Mouse (Mus musculus): ENCODE measurements at regions not wholly inside any gene's neighbourhood (a gene's known extent, or its start where the extent isn't known, plus 50 kb on each side); places are given as distances from the start of the nearest gene placed in this dataset.

DNA sequence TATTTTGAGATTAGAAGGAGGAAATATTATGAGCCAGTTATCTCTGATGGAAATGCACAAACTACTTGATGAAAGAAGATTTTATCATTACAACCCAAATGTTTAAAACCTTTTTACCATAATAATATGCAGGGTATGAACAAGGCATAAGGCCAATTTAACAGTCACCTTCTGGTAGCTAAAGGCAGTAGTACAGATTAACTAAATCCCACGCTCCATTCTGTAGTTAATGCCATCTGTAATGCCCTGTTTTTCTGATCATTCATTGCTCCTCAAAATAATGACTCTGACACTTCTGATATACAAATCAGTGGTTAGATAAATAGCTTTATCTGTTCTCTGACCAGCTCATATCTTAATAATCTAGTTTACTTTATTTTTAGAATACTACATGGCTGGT is 987.8 kb downstream of the Pcdh7 start:
- Histone ChIP-seq H3K27ac (ENCODE audit: low read depth) (no peak overlapping the region), H3K27me3 (replicated peaks; ENCODE audit: control insufficient read depth, insufficient read depth, low read length) (no peaks in the 10 kb centered on the region), H3K9ac (ENCODE audit: low read length) (no peak overlapping the region), H3K36me3 (ENCODE audit: control insufficient read depth, insufficient read depth, low read length) (no peaks in the 10 kb centered on the region), H3K4me2 (ENCODE audit: low read length) (no peak overlapping the region), H3K9me3 (ENCODE audit: control insufficient read depth, low read length) (no peaks in the 10 kb centered on the region), H3K4me3 (ENCODE audit: low read depth, low read length) (no peak overlapping the region), H3K4me1 (replicated peaks; ENCODE audit: control insufficient read depth, insufficient read depth, low read length) (no peaks in the 10 kb centered on the region)
- ATAC-seq (replicated peaks; ENCODE audit: low FRiP score, low TSS enrichment, low read depth) = no peak
- no peak for DNase-seq (ENCODE audit: low spot score)
- WGBS = 87% methylated on average over 1 of the region's 1 CpGs

DNA sequence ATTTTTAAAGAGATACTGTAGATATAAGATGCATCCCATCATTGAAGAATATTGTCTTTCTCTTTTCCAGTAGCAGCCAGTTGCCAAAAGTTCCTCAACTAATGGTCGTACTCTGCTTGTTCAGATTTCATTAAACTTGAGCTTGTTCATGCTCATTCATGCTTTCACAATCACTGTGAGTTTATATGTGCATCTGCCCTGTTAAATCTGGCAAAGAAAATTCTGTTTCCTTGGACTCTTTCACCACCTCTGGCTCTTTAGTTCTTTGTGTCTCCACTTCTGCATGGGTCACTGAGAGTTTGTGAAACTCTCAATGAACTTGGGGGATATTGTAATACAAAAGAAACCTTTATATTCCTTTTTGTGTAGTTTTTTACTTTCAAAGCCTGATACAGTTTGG is 994.6 kb downstream of the Pcdh7 start:
- Histone ChIP-seq H3K4me1 (replicated peaks; ENCODE audit: control insufficient read depth, insufficient read depth, low read length) (no peaks in the 10 kb centered on the region), H3K4me2 (ENCODE audit: low read length) (no peak overlapping the region), H3K4me3 (ENCODE audit: low read depth, low read length) (no peak overlapping the region), H3K9me3 (ENCODE audit: control insufficient read depth, low read length) (no peaks in the 10 kb centered on the region), H3K27ac (ENCODE audit: low read depth) (no peak overlapping the region), H3K36me3 (ENCODE audit: control insufficient read depth, insufficient read depth, low read length) (no peaks in the 10 kb centered on the region), H3K27me3 (replicated peaks; ENCODE audit: control insufficient read depth, insufficient read depth, low read length) (no peaks in the 10 kb centered on the region), H3K9ac (ENCODE audit: low read length) (no peak overlapping the region)
- DNase-seq (ENCODE audit: low spot score) = no peak
- ATAC-seq (replicated peaks; ENCODE audit: low FRiP score, low TSS enrichment, low read depth) = no peak
- 72% methylated on average over 1 of the region's 1 CpGs for WGBS

DNA sequence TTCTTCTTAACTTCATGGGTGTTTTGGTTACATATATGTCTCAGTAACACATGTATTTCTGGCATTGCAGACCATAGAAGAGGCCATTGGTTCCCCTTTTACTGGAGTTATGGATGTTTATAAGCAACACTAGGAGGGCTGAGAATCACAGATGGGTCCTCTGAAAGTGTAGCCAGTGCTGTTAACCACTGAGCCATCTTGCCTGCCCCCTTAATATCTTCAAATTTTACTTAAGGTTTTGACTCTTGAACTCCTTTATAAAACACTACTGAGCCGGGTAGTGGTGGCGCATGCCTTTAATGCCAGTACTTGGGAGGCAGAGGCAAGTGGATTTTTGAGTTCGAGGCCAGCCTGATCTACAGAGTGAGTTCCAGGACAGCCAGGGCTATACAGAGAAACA is 1015.6 kb downstream of the Pcdh7 start:
- Histone ChIP-seq H3K4me1 (replicated peaks; ENCODE audit: control insufficient read depth, insufficient read depth, low read length) (no peaks in the 10 kb centered on the region), H3K9me3 (ENCODE audit: control insufficient read depth, low read length) (no peaks in the 10 kb centered on the region), H3K9ac (ENCODE audit: low read length) (no peak overlapping the region), H3K4me2 (ENCODE audit: low read length) (no peak overlapping the region), H3K27me3 (replicated peaks; ENCODE audit: control insufficient read depth, insufficient read depth, low read length) (no peaks in the 10 kb centered on the region), H3K36me3 (ENCODE audit: control insufficient read depth, insufficient read depth, low read length) (no peaks in the 10 kb centered on the region), H3K4me3 (ENCODE audit: low read depth, low read length) (no peak overlapping the region), H3K27ac (ENCODE audit: low read depth) (no peak overlapping the region)
- ATAC-seq (replicated peaks; ENCODE audit: low FRiP score, low TSS enrichment, low read depth) = no peak
- 88% methylated on average over 3 of the region's 3 CpGs for WGBS
- DNase-seq (ENCODE audit: low spot score) = peak; percentile 52

DNA sequence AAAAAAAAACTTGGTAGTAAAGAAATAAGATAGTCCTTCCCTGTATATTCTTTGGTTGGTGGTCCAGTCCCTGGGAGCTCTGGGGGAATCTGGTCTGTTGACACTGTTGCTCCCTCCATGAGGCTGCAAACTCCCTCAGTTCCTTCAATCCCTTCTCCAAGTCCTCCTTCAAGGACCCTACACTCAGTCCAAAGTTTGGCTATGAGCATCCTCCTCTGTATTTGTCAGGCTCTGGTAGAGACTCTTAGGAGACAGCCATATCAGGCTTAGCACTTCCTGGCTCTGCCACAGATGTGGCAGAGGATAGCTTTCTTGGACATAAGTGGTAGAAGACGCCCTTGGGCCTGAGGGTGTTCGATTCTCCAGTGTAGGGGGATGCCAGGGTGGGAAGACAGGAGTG is 1016.2 kb downstream of the Pcdh7 start:
- DNase-seq (ENCODE audit: low spot score) = peak; percentile 51
- H3K36me3 ChIP-seq (ENCODE audit: control insufficient read depth, insufficient read depth, low read length) = no peaks in the 10 kb centered on the region
- no peak overlapping the region for H3K9ac ChIP-seq (ENCODE audit: low read length)
- no peaks in the 10 kb centered on the region for H3K9me3 ChIP-seq (ENCODE audit: control insufficient read depth, low read length)
- no peaks in the 10 kb centered on the region for H3K27me3 ChIP-seq (replicated peaks; ENCODE audit: control insufficient read depth, insufficient read depth, low read length)
- H3K4me3 ChIP-seq (ENCODE audit: low read depth, low read length) = no peak overlapping the region
- 98% methylated on average over 2 of the region's 2 CpGs for WGBS
- H3K27ac ChIP-seq (ENCODE audit: low read depth) = no peak overlapping the region
- H3K4me2 ChIP-seq (ENCODE audit: low read length) = no peak overlapping the region
- H3K4me1 ChIP-seq (replicated peaks; ENCODE audit: control insufficient read depth, insufficient read depth, low read length) = no peaks in the 10 kb centered on the region
- ATAC-seq (replicated peaks; ENCODE audit: low FRiP score, low TSS enrichment, low read depth) = no peak

DNA sequence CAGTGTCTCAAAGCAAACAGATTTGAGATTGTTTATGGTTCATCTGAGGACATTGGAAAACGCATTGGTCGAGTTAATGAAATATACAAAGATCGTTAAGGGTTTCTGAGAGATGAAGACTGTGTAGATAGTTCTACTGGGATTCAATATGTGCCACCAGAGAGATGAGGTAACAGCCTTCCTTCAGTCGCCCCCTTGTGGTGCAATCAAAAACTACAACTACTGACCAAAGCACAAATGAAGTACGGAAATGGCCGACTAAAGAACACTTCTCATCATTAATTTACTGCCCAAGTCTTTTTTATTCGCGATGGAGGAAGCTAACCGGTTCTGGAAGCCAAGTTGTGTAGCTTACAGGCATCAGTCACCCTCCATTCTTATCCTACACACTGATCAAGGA is 1018.8 kb downstream of the Pcdh7 start:
- Histone ChIP-seq H3K36me3 (ENCODE audit: control insufficient read depth, insufficient read depth, low read length) (no peaks in the 10 kb centered on the region), H3K4me3 (ENCODE audit: low read depth, low read length) (no peak overlapping the region), H3K9ac (ENCODE audit: low read length) (no peak overlapping the region), H3K4me1 (replicated peaks; ENCODE audit: control insufficient read depth, insufficient read depth, low read length) (no peaks in the 10 kb centered on the region), H3K4me2 (ENCODE audit: low read length) (no peak overlapping the region), H3K27ac (ENCODE audit: low read depth) (no peak overlapping the region), H3K9me3 (ENCODE audit: control insufficient read depth, low read length) (no peaks in the 10 kb centered on the region), H3K27me3 (replicated peaks; ENCODE audit: control insufficient read depth, insufficient read depth, low read length) (no peaks in the 10 kb centered on the region)
- 51% methylated on average over 9 of the region's 9 CpGs for WGBS
- peak; percentile 69 for DNase-seq (ENCODE audit: low spot score)
- ATAC-seq (replicated peaks; ENCODE audit: low FRiP score, low TSS enrichment, low read depth) = no peak

DNA sequence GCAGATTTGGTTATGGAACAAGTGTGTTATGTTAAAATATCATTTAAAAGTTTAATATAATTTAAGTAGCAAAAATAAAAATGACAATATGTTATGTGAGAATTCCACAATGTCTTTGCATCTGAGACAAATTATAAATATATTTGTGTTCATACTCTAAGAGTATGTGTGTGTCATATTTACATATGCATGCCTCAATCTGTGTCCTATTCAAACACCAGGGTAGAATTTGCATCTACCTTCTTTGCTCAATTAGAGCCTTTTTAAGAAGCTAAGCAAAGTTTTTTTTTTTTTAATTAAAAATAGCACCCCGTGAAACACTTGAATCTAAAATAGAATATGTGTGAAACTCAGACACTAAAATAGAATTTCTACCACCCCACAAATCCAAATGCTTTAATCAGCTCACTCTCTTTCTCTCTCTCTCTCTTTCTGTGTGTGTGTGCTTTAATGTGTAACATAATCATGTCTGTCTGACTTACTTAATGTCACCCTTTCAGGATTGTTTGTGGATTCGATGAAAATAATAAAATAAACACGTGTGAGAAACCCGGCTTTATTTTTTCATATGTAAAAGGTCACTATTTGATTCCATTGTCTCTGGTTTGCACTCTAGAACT is 1019.6 kb downstream of the Pcdh7 start:
- Histone ChIP-seq H3K4me1 (replicated peaks; ENCODE audit: control insufficient read depth, insufficient read depth, low read length) (no peaks in the 10 kb centered on the region), H3K9me3 (ENCODE audit: control insufficient read depth, low read length) (no peaks in the 10 kb centered on the region), H3K27me3 (replicated peaks; ENCODE audit: control insufficient read depth, insufficient read depth, low read length) (no peaks in the 10 kb centered on the region), H3K4me2 (ENCODE audit: low read length) (no peak overlapping the region), H3K4me3 (ENCODE audit: low read depth, low read length) (no peak overlapping the region), H3K27ac (ENCODE audit: low read depth) (no peak overlapping the region), H3K36me3 (ENCODE audit: control insufficient read depth, insufficient read depth, low read length) (no peaks in the 10 kb centered on the region), H3K9ac (ENCODE audit: low read length) (no peak overlapping the region)
- no peak for DNase-seq (ENCODE audit: low spot score)
- no peak for ATAC-seq (replicated peaks; ENCODE audit: low FRiP score, low TSS enrichment, low read depth)
- WGBS = 82% methylated on average over 4 of the region's 4 CpGs

DNA sequence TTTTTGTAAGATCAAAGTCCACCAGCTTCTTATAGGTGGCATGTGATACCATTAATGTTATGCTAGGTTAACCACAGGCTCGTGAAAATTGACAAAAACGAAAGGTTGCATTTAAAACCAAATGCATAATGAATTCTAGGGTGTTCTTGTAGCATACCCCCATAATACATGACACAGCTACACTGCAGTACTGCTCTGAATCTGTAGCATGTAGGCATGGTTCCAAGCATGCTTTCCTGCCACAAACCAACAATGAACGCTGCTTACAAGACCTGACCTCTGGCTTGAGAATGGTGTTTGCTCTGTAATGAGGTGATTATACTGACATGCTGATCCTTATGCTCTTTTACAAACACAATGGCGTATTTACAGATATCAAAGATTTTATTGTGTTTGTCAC is 1020.3 kb downstream of the Pcdh7 start:
- ATAC-seq (replicated peaks; ENCODE audit: low FRiP score, low TSS enrichment, low read depth) = no peak
- WGBS = 79% methylated on average over 4 of the region's 4 CpGs

DNA sequence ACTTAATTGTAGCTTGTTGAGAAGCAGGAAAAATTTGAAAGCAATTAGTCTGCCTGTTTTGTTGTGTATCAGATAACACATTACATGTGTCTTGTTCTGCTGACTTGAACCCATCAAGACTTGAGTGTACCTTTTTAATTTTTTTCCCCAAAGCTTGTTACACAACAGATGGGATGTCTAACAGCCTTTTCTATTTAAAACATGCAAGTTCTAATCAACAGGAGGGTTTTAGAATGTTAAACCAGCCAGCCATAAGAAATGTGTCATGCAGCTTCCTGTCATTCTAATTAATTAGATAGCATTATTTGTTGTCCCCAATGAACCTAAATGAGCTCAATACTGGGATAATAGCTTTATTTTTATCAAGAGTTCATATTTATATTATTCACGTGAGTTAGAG is 1023.0 kb downstream of the Pcdh7 start:
- ATAC-seq (replicated peaks; ENCODE audit: low FRiP score, low TSS enrichment, low read depth) (no peak), DNase-seq (ENCODE audit: low spot score) (no peak)
- no peaks in the 10 kb centered on the region for H3K27me3 ChIP-seq (replicated peaks; ENCODE audit: control insufficient read depth, insufficient read depth, low read length)
- H3K27ac ChIP-seq (ENCODE audit: low read depth) = no peak overlapping the region
- no peak overlapping the region for H3K4me3 ChIP-seq (ENCODE audit: low read depth, low read length)
- H3K9ac ChIP-seq (ENCODE audit: low read length) = no peak overlapping the region
- H3K9me3 ChIP-seq (ENCODE audit: control insufficient read depth, low read length) = no peaks in the 10 kb centered on the region
- WGBS = 60% methylated on average over 1 of the region's 1 CpGs
- H3K4me1 ChIP-seq (replicated peaks; ENCODE audit: control insufficient read depth, insufficient read depth, low read length) = no peaks in the 10 kb centered on the region
- H3K4me2 ChIP-seq (ENCODE audit: low read length) = no peak overlapping the region
- no peaks in the 10 kb centered on the region for H3K36me3 ChIP-seq (ENCODE audit: control insufficient read depth, insufficient read depth, low read length)

More for the DNA sequence above, 1020.3 kb downstream of the Pcdh7 start:
- H3K36me3 ChIP-seq (ENCODE audit: control insufficient read depth, insufficient read depth, low read length) = no peaks in the 10 kb centered on the region
- H3K9me3 ChIP-seq (ENCODE audit: control insufficient read depth, low read length) = no peaks in the 10 kb centered on the region
- H3K4me2 ChIP-seq (ENCODE audit: low read length) = no peak overlapping the region
- H3K27ac ChIP-seq (ENCODE audit: low read depth) = no peak overlapping the region
- no peak overlapping the region for H3K4me3 ChIP-seq (ENCODE audit: low read depth, low read length)
- H3K9ac ChIP-seq (ENCODE audit: low read length) = no peak overlapping the region
- no peak for DNase-seq (ENCODE audit: low spot score)
- no peaks in the 10 kb centered on the region for H3K4me1 ChIP-seq (replicated peaks; ENCODE audit: control insufficient read depth, insufficient read depth, low read length)
- H3K27me3 ChIP-seq (replicated peaks; ENCODE audit: control insufficient read depth, insufficient read depth, low read length) = no peaks in the 10 kb centered on the region

DNA sequence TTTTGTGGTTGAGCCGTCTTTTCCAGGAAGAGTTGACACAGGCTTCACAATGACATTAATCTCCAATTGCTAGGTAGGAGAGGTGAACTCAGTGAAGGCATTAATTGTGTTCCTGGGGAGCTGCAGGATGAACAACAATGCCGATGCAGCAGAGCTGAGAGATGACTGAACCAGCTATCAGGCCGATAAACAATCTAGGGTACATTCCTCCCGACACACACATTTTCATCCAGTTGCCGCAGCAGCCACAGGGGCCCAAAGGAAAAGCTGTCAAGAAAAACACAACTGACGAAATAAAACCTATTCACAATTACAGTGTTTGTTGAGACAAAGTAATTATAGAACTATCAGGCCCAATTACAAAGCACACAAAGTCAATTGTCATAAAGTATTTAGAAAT is 1029.9 kb downstream of the Pcdh7 start:
- whole genome bisulfite sequencing = 18% methylated on average over 6 of the region's 6 CpGs
- DNase-seq (ENCODE audit: low spot score) = peak; percentile 48

More for the DNA sequence above, 1029.9 kb downstream of the Pcdh7 start:
- Histone ChIP-seq H3K36me3 (ENCODE audit: control insufficient read depth, insufficient read depth, low read length) (no peaks in the 10 kb centered on the region), H3K4me2 (ENCODE audit: low read length) (no peak overlapping the region), H3K9me3 (ENCODE audit: control insufficient read depth, low read length) (no peaks in the 10 kb centered on the region), H3K4me1 (replicated peaks; ENCODE audit: control insufficient read depth, insufficient read depth, low read length) (no peaks in the 10 kb centered on the region), H3K9ac (ENCODE audit: low read length) (no peak overlapping the region), H3K27ac (ENCODE audit: low read depth) (no peak overlapping the region), H3K4me3 (ENCODE audit: low read depth, low read length) (no peak overlapping the region), H3K27me3 (replicated peaks; ENCODE audit: control insufficient read depth, insufficient read depth, low read length) (no peaks in the 10 kb centered on the region)
- no peak for ATAC-seq (replicated peaks; ENCODE audit: low FRiP score, low TSS enrichment, low read depth)
